Mouse (Mus musculus) MEL (cell line): ENCODE measurements around the gene Git1. TPM values are rescaled to one million over a fixed set of nuclear protein-coding genes. Genes with fewer than 3 reads are reported as not detected.
A peak's percentile ranks its signal among the peaks of the same experiment; 100 is the strongest.

Experiments used
- DNase-seq: peaks from one replicate; pipeline ENCODE4 v3.0.0; 2011; ENCODE audit warnings: low read depth, low spot score
- H3K27ac ChIP-seq: 2 replicates; pipeline ENCODE4 v1.5.1; 2012; ENCODE audit warnings: low read depth, mild to moderate bottlenecking, control low read depth, low read length, moderate library complexity; ENCODE audit not compliant: control insufficient read depth
- H3K27me3 ChIP-seq, 2 experiments: fragments of 150-350 bp in 1 of 2; sonication (generic) in 1 of 2; 2 replicates each; pipeline ENCODE4 v1.6.1; 2012; ENCODE audit warnings: low read length in 2 of 2, mild to moderate bottlenecking in 2 of 2, improper control_type of control experiment in 1 of 2, moderate library complexity in 1 of 2; ENCODE audit not compliant: insufficient read depth in 2 of 2, control insufficient read depth in 1 of 2
- H3K36me3 ChIP-seq, 2 experiments: 2 replicates each; pipeline ENCODE4 v1.6.1; 2012 to 2014; ENCODE audit warnings: low read length in 2 of 2, improper control_type of control experiment in 1 of 2, inconsistent platforms in 1 of 2, mild to moderate bottlenecking in 1 of 2; ENCODE audit not compliant: insufficient read depth in 2 of 2, control insufficient read depth in 1 of 2
- H3K4me1 ChIP-seq, 2 experiments: fragments of 150-350 bp in 1 of 2; sonication (generic) in 1 of 2; 2 replicates each; pipeline ENCODE4 v1.6.1; 2012; ENCODE audit warnings: low read length in 2 of 2, improper control_type of control experiment in 1 of 2, mild to moderate bottlenecking in 1 of 2; ENCODE audit not compliant: insufficient read depth in 2 of 2, control insufficient read depth in 1 of 2
- H3K4me3 ChIP-seq, 2 experiments: fragments of 150-350 bp in 1 of 2; sonication (generic) in 1 of 2; 2 replicates each; pipeline ENCODE4 v1.5.1; 2012; ENCODE audit warnings: low read depth in 2 of 2, low read length in 2 of 2, mild to moderate bottlenecking in 2 of 2, moderate library complexity in 2 of 2, control low read depth in 1 of 2, improper control_type of control experiment in 1 of 2; ENCODE audit not compliant: control insufficient read depth in 1 of 2, insufficient read depth in 1 of 2
- H3K79me2 ChIP-seq: 2 replicates; pipeline ENCODE4 v1.6.1; 2012; ENCODE audit warnings: mild to moderate bottlenecking, low read length, moderate library complexity; ENCODE audit not compliant: control insufficient read depth, poor library complexity, insufficient read depth
- H3K9ac ChIP-seq: 2 replicates; pipeline ENCODE4 v1.6.1; 2012; ENCODE audit warnings: low read depth, mild to moderate bottlenecking, control low read depth, low read length, moderate library complexity; ENCODE audit not compliant: control insufficient read depth, poor library complexity, severe bottlenecking
- H3K9me3 ChIP-seq: fragments of 150-350 bp; sonication (generic); replicated peaks from 2 replicates; pipeline ENCODE4 v1.6.1; 2012; ENCODE audit warnings: mild to moderate bottlenecking, low read length, improper control_type of control experiment, moderate library complexity; ENCODE audit not compliant: insufficient read depth
- BHLHE40 ChIP-seq: IDR thresholded peaks from 2 replicates; pipeline ENCODE4 v1.6.1; 2012; ENCODE audit warnings: low read depth, mild to moderate bottlenecking, inconsistent platforms, low read length, improper control_type of control experiment, borderline replicate concordance
- CHD1 ChIP-seq: IDR thresholded peaks from 2 replicates; pipeline ENCODE4 v1.6.1; 2012; ENCODE audit warnings: low read depth, mild to moderate bottlenecking, inconsistent platforms, low read length, improper control_type of control experiment
- CHD2 ChIP-seq: IDR thresholded peaks from 2 replicates; pipeline ENCODE4 v1.6.1; 2011; ENCODE audit warnings: low read length, improper control_type of control experiment
- ELF1 ChIP-seq: IDR thresholded peaks from 2 replicates; pipeline ENCODE4 v1.6.1; 2014; ENCODE audit warnings: low read depth, mild to moderate bottlenecking, inconsistent platforms, low read length, improper control_type of control experiment, moderate library complexity
- EP300 ChIP-seq, 2 experiments: IDR thresholded peaks; 2 replicates each; pipeline ENCODE4 v1.6.1; 2011; ENCODE audit warnings: improper control_type of control experiment in 2 of 2, low read length in 2 of 2, low read depth in 1 of 2, mild to moderate bottlenecking in 1 of 2
- ETS1 ChIP-seq: IDR thresholded peaks from 2 replicates; pipeline ENCODE4 v1.6.1; 2012; ENCODE audit warnings: low read depth, mild to moderate bottlenecking, inconsistent platforms, low read length, improper control_type of control experiment, moderate library complexity
- GABPA ChIP-seq: IDR thresholded peaks from 2 replicates; pipeline ENCODE4 v1.6.1; 2012; ENCODE audit warnings: low read depth, mild to moderate bottlenecking, inconsistent platforms, low read length, improper control_type of control experiment, moderate library complexity
- HCFC1 ChIP-seq: IDR thresholded peaks from 2 replicates; pipeline ENCODE4 v1.6.1; 2012; ENCODE audit warnings: low read depth, mild to moderate bottlenecking, inconsistent platforms, low read length, improper control_type of control experiment, moderate library complexity
- JUND ChIP-seq: IDR thresholded peaks from 2 replicates; pipeline ENCODE4 v1.6.1; 2011; ENCODE audit warnings: low read depth, mild to moderate bottlenecking, improper control_type of control experiment, low read length
- KAT2A ChIP-seq: conservative IDR thresholded peaks from 2 replicates; pipeline ENCODE4 v1.6.1; 2012; ENCODE audit warnings: low read depth, low read length, improper control_type of control experiment, inconsistent platforms
- MAFK ChIP-seq: IDR thresholded peaks from 2 replicates; pipeline ENCODE4 v1.6.1; 2011; ENCODE audit warnings: low read depth, mild to moderate bottlenecking, low read length, improper control_type of control experiment, borderline replicate concordance
- MAZ ChIP-seq: IDR thresholded peaks from 2 replicates; pipeline ENCODE4 v1.6.1; 2012; ENCODE audit warnings: low read depth, mild to moderate bottlenecking, inconsistent platforms, low read length, improper control_type of control experiment
- MYB ChIP-seq: IDR thresholded peaks from 2 replicates; pipeline ENCODE4 v1.6.1; 2011; ENCODE audit warnings: mild to moderate bottlenecking, low read depth, low read length, improper control_type of control experiment
- MYC ChIP-seq: IDR thresholded peaks from 2 replicates; pipeline ENCODE4 v1.6.1; 2011; ENCODE audit warnings: low read depth, mild to moderate bottlenecking, low read length, improper control_type of control experiment, moderate library complexity
- NRF1 ChIP-seq: IDR thresholded peaks from 2 replicates; pipeline ENCODE4 v1.6.1; 2014; ENCODE audit warnings: low read depth, mild to moderate bottlenecking, inconsistent platforms, low read length, improper control_type of control experiment, moderate library complexity; ENCODE audit not compliant: poor library complexity, insufficient read depth, severe bottlenecking
- POLR2A ChIP-seq, 2 experiments: IDR thresholded peaks; 2 replicates each; pipeline ENCODE4 v1.6.1; 2011 to 2012; ENCODE audit warnings: low read length in 2 of 2, mild to moderate bottlenecking in 2 of 2, control low read depth in 1 of 2, improper control_type of control experiment in 1 of 2, low read depth in 1 of 2, moderate library complexity in 1 of 2; ENCODE audit not compliant: control insufficient read depth in 1 of 2, insufficient read depth in 1 of 2, poor library complexity in 1 of 2
- POLR2AphosphoS2 ChIP-seq: IDR thresholded peaks from 2 replicates; pipeline ENCODE4 v1.6.1; 2011; ENCODE audit warnings: low read length, improper control_type of control experiment
- POLR2AphosphoS5 ChIP-seq: IDR thresholded peaks from 2 replicates; pipeline ENCODE4 v1.6.1; 2012; ENCODE audit warnings: low read depth, borderline replicate concordance, mild to moderate bottlenecking, inconsistent platforms, low read length, moderate library complexity, mixed read lengths
- RAD21 ChIP-seq: IDR thresholded peaks from 2 replicates; pipeline ENCODE4 v1.6.1; 2011; ENCODE audit warnings: mild to moderate bottlenecking, low read depth, low read length, improper control_type of control experiment
- RCOR1 ChIP-seq: IDR thresholded peaks from 2 replicates; pipeline ENCODE4 v1.6.1; 2012; ENCODE audit warnings: low read depth, mild to moderate bottlenecking, inconsistent platforms, low read length, improper control_type of control experiment
- SIN3A ChIP-seq: IDR thresholded peaks from 2 replicates; pipeline ENCODE4 v1.6.1; 2012; ENCODE audit warnings: low read length, improper control_type of control experiment, inconsistent platforms
- TAL1 ChIP-seq: IDR thresholded peaks from 2 replicates; pipeline ENCODE4 v1.6.1; 2012; ENCODE audit warnings: mild to moderate bottlenecking, inconsistent platforms, low read length, moderate library complexity, mixed read lengths
- TBP ChIP-seq: IDR thresholded peaks from 2 replicates; pipeline ENCODE4 v1.8.0; 2011; ENCODE audit warnings: low read depth, low read length, improper control_type of control experiment
- UBTF ChIP-seq: IDR thresholded peaks from 2 replicates; pipeline ENCODE4 v1.6.1; 2012; ENCODE audit warnings: low read depth, mild to moderate bottlenecking, inconsistent platforms, low read length, improper control_type of control experiment, moderate library complexity, borderline replicate concordance; ENCODE audit not compliant: insufficient read depth
- USF1 ChIP-seq: IDR thresholded peaks from 2 replicates; pipeline ENCODE4 v1.6.1; 2014; ENCODE audit warnings: low read depth, mild to moderate bottlenecking, inconsistent platforms, low read length, improper control_type of control experiment, moderate library complexity
- ZC3H11A ChIP-seq: IDR thresholded peaks from 2 replicates; pipeline ENCODE4 v1.6.1; 2012; ENCODE audit warnings: low read depth, mild to moderate bottlenecking, inconsistent platforms, low read length, improper control_type of control experiment
- ZKSCAN1 ChIP-seq: IDR thresholded peaks from 2 replicates; pipeline ENCODE4 v1.6.1; 2012; ENCODE audit warnings: low read depth, mild to moderate bottlenecking, inconsistent platforms, low read length, improper control_type of control experiment, moderate library complexity
- ZNF384 ChIP-seq: IDR thresholded peaks from 2 replicates; pipeline ENCODE4 v1.6.1; 2012; ENCODE audit warnings: low read depth, mild to moderate bottlenecking, inconsistent platforms, low read length, improper control_type of control experiment
- polyA plus RNA-seq, 2 experiments: library from polyadenylated mRNA; stranded (reverse) in 1 of 2; unstranded in 1 of 2; fragments of >175 nt in 1 of 2; fragments of >200 nt in 1 of 2; gene quantifications; 2 replicates each; pipeline versions ENCODE4 v1.2.1 to v1.2.4; 2012; ENCODE audit warnings: low replicate concordance in 2 of 2, low read depth in 1 of 2; ENCODE audit not compliant: insufficient read length in 2 of 2, insufficient read depth in 1 of 2, missing spikeins in 1 of 2
- total RNA-seq: library from RNA; depleted of rRNA; stranded (reverse); fragments of 300-350 nt; gene quantifications from 2 replicates; pipeline ENCODE4 v1.2.3, GENCODE M21; 2012

Gene Git1
- total and polyA plus RNA-seq, 3 experiments = 33.1 to 81.4 TPM; not detected in 1

DNA sequence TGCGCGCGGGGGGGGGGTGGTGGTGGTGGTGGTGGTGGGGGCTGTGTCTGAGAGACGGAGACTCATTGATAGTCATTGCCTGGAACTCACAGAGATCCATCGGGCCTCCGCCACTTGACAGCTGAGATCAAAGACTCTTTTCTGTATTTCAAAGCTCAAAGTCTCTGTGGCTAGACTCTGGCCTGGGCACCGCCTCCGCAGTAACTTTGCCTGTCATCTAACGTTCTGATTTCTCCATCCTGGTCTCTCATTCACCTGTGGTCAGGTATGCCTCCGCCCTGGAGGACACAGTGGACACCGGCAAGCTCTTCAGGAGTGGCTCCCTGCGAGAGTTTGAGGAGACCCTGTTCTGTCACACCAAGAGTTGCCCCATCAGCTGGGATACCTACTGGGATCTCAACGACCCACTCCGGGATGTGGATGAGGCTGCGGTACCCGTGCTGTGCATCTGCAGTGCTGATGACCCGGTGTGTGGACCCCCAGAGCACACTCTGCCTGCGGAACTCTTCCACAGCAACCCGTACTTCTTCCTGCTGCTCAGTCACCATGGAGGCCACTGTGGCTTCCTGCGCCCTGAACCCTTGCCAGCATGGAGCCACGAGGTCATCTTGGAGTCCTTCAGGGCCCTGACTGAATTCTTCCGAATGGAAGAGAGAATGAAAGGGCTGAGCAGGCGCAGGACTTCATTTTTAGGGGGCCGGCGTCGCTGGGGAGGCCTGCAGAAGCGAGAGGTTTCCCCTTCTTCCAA is 24.9 kb downstream of the Git1 start:
- H3K4me1 ChIP-seq = peaks cover 10 to 26% of the 10 kb centered on the region in 2 experiments
- peaks cover 0 to 22% of the 10 kb centered on the region in 2 experiments; a peak in 2 of 4 replicates for H3K36me3 ChIP-seq
- H3K79me2 ChIP-seq = peaks cover 2% of the 10 kb centered on the region; the same call in 1 of the 2 replicates
- no peak overlapping the region for H3K27ac ChIP-seq
- H3K4me3 ChIP-seq = no peak overlapping the region
- DNase-seq = no peak
- H3K9ac ChIP-seq = no peak overlapping the region
- H3K27me3 ChIP-seq = no peaks in the 10 kb centered on the region
- TF ChIP-seq EP300 (IDR thresholded peaks at IDR 0.05; ENCODE audit: low read depth in 1 of 2, low read length in 2 of 2) = no peak
- TF ChIP-seq GABPA = no peak
- TF ChIP-seq ZKSCAN1 = no peak
- TF ChIP-seq TAL1 = no peak
- no peak for TF ChIP-seq NRF1
- TF ChIP-seq ELF1 = no peak
- TF ChIP-seq POLR2AphosphoS5 = no peak
- TF ChIP-seq HCFC1 = no peak
- TF ChIP-seq KAT2A = no peak
- TF ChIP-seq ZNF384 = no peak
- no peak for TF ChIP-seq MAZ
- TF ChIP-seq BHLHE40 = no peak
- TF ChIP-seq CHD2 = no peak
- TF ChIP-seq JUND = no peak
- TF ChIP-seq POLR2A (IDR thresholded peaks at IDR 0.05; ENCODE audit: control insufficient read depth in 1 of 2, insufficient read depth in 1 of 2, low read depth in 1 of 2, low read length in 2 of 2, poor library complexity in 1 of 2) = no peak
- no peak for TF ChIP-seq ETS1
- no peak for TF ChIP-seq MAFK
- no peak for TF ChIP-seq MYB
- TF ChIP-seq, all 39 proteins: peak for 0
- no peaks in the 10 kb centered on the region for H3K9me3 ChIP-seq

DNA sequence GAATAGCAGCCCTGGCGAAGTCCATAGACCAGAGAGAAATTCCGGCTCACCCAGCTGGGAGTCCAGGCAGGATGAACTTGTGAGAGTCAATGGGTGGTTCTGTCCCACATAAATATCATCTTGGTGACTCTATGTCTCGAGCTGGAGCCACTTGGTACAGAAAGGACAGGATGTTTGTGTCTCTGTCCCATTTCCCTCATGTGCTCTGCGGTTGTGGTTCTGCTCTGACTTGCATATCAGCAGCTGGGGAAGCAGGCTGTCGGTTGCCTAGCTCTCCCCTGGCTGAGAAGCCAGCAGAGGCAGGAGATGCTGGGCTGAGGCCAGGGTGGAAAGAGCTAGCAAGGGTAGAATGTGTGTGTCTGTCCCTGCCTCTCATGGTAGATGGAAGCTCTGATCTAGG is 25.7 kb downstream of the Git1 start, which contains the start of gene Gm10392:
Gm10392 (minus strand) TSS at position 156 of the 400 bp plus-strand sequence.
- peak; percentile 56 for DNase-seq
- peaks cover 10 to 25% of the 10 kb centered on the region in 2 experiments for H3K4me1 ChIP-seq
- no peak within 1 kb of the TSS for H3K4me3 ChIP-seq
- H3K9me3 ChIP-seq = no peaks in the 10 kb centered on the region
- no peaks in the 10 kb centered on the region for H3K27me3 ChIP-seq
- H3K36me3 ChIP-seq = peaks cover 0 to 21% of the 10 kb centered on the region in 2 experiments; a peak in 2 of 4 replicates
- no peak within 1 kb of the TSS; the same call in 1 of the 2 replicates for H3K27ac ChIP-seq
- no peak within 1 kb of the TSS for H3K9ac ChIP-seq
- no peaks in the 10 kb centered on the region; the same call in 1 of the 2 replicates for H3K79me2 ChIP-seq
- TF ChIP-seq ZKSCAN1 (no peak), ELF1 (no peak), UBTF (0 out of 2 replicates have a peak, but pooled peaks have one; percentile 49), RAD21 (no peak), JUND (no peak), CHD2 (no peak), POLR2AphosphoS2 (no peak), ZNF384 (no peak), TBP (0 out of 2 replicates have a peak, but pooled peaks have one; percentile 45), POLR2AphosphoS5 (no peak), USF1 (no peak), MYC (no peak), NRF1 (no peak), SIN3A (no peak), GABPA (no peak), CHD1 (no peak), ZC3H11A (no peak), POLR2A (IDR thresholded peaks at IDR 0.05; ENCODE audit: control insufficient read depth in 1 of 2, insufficient read depth in 1 of 2, low read depth in 1 of 2, low read length in 2 of 2, poor library complexity in 1 of 2) (no peak), RCOR1 (no peak), HCFC1 (no peak), MYB (no peak), EP300 (IDR thresholded peaks at IDR 0.05; ENCODE audit: low read depth in 1 of 2, low read length in 2 of 2) (no peak)
